Mouse (Mus musculus): ENCODE measurements at regions not wholly inside any gene's neighbourhood (a gene's known extent, or its start where the extent isn't known, plus 50 kb on each side); places are given as distances from the start of the nearest gene placed in this dataset.
A peak's percentile ranks its signal among the peaks of the same experiment; 100 is the strongest.

DNA sequence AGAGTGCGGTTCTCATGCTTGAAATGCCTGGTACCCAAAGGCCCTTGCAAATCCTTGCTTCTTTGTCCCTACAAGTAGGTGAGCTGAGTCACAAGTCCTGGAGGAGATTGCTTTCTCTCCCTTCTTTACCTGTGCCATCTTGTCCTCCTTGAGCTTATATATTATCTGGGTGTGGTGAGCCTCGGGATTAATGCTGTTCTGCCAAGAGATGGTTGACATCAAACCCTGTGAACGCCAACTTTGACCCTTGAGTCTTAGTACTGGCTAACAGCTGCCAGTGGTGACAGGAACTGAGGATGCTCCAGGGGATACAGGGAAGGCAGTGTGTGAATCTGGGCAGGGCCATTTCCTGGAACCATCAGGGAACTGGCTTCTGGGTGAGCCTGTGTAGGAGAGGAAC is 1160.5 kb upstream of the A1bg start:
- no peak for ATAC-seq (replicated peaks; ENCODE audit: poor library complexity)

DNA sequence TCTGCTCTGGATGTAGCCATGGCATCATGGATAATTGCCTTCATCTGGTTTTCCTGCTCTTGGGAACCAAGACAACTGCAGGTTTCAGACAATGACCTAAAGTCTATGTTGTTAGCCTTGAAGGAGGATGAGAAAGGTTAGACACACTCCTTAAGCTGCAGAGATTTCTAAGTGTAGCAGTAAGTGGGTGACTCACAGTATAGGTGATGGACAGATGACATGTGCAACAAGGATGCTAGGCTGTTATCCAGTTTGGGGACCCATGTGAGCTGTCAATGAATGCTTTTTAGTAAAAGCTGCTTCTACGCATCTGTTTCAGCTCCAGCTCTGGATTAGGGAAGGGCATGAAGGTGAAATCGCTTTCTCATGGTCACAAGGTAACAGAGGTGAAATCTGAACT is 1159.7 kb upstream of the A1bg start:
- no peak for ATAC-seq (replicated peaks; ENCODE audit: poor library complexity)

DNA sequence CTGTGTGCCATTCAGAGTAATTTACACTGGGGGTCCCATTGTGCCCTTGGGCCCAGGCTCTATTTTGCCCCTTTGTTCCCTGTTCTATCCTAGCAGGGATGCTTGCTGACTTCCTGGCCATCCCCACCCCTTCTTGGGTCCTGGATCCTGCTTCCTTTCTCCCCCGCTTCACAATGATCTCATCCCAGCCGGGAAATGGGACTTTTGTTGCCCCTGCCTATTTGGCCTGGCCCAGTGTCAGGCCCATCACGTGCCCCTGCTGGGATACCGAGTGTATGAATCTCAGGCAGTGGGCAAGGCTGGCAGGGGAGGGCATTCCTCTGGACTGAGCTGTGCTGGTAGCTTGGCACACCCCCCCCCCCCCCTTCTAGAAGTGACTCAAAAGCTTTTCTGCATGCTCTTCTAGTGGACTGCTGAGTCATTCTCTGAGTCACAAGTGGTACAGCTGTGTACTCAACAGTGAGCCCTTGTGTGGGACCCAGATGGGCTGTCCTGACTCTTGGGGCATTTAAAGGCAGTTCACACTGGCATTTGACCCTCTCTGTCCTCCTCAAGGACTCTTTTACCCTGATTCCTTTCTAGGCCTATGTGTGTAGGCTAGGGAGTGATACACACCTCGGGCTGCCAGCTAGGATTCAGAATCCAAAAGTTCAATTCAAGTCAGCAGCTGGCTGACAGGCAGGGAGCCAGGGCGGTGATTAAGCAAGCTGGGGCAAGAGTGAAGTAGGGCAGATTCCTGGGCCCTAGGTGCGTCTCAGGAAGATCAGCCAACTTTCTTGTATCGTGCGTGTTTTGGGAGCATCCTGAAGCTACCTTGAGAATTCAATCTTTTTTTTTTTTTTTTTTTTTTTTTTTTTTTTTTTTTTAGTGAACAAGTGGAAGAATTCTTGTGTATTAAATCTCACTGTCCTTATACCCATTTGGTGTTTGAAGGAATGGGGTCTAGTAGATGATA is 1156.6 kb upstream of the A1bg start:
- peak; percentile 79 for ATAC-seq (replicated peaks; ENCODE audit: poor library complexity)

DNA sequence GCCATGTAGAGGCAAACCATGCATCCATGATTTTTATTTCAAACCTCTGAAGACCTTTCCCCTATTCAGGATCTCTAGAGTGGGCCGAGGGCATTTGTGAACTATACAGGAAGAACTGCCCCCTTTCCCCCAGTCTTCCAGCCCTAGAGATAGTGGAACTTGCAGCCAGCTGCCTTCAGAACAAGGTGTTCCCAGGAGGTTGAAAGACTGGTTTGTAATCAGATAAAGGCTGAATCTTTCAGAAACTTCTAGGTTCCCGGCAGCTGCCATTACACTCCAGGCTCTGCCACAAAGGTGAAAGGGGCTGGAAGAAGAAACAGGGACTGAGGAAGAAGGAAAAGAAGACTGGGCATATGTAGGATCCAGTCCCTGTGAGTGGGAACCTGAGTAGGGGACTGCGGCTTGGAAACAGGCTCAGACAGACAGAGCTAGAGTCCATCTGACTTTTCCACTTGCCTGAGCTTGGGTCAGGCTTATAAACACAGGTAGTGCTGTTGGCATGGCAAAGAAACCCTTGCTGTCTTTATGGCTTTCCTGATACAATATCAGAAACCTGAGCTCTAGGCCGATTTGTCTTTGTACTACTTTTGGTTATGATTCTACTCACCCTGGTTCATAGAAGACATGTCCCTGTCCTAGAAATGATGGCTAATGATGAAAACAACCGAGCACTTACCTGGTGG is 1153.9 kb upstream of the A1bg start:
- no peak for ATAC-seq (replicated peaks; ENCODE audit: poor library complexity)

DNA sequence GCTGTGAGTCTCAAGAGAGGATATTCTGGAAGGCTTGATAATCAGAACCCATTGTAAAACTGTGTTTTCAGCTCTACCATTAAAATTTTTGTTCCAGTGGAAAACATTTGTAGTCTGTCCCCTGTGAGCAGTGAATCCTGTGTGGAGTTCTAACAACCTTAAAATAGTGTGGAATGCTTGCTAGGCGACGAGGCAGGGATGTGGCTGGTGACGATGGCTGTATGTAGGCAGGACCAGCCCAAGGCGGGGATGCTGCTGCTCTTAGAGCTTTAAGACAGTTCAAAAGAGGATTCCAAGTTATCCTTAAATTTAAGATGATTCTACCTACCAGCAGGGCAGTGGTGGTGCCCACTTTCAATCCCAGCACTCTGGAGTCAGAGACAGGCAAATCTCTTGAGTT is 1151.9 kb upstream of the A1bg start:
- ATAC-seq (replicated peaks; ENCODE audit: poor library complexity) = no peak

DNA sequence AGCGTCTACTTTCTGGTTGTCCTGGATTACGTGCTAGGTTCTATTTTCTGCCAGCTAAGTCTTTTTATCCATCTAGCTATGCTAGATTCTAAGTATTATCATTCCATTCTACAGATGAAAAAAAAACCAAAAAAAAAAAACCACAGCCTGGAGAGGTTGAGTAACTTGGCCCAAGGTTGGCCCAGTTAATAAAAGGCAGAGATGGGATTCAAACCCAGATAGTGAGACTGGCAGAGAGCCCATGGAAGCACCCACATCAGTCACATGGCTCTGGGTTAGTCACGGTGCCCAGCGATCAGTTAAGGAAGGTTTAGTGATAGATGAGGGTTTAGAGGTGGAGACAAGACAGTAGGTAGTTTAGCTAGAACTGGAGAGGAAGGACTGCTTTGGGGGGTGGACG is 1150.8 kb upstream of the A1bg start:
- ATAC-seq (replicated peaks; ENCODE audit: poor library complexity) = peak; percentile 61

DNA sequence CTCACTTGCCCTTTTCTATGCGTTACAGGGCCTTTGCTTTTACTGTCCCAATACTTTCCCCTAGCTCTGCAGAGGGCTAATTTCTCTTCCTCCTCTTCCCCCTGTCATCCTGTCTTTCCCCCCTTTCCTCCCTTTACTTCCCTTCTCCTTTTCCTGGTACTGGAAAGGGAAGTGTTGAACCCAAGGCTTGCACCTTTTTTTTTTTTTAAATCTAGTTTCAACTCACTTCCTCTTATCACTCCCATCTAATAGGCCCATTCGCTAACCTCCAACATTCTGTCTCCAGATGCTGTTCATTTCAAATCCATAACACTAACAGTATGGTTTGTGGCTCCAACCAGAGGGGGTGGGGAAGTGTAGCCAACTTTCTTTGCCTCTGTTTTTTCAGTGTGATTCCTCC is 1148.5 kb upstream of the A1bg start:
- ATAC-seq (replicated peaks; ENCODE audit: poor library complexity) = peak; percentile 20; the same call in 1 of the 2 replicates

DNA sequence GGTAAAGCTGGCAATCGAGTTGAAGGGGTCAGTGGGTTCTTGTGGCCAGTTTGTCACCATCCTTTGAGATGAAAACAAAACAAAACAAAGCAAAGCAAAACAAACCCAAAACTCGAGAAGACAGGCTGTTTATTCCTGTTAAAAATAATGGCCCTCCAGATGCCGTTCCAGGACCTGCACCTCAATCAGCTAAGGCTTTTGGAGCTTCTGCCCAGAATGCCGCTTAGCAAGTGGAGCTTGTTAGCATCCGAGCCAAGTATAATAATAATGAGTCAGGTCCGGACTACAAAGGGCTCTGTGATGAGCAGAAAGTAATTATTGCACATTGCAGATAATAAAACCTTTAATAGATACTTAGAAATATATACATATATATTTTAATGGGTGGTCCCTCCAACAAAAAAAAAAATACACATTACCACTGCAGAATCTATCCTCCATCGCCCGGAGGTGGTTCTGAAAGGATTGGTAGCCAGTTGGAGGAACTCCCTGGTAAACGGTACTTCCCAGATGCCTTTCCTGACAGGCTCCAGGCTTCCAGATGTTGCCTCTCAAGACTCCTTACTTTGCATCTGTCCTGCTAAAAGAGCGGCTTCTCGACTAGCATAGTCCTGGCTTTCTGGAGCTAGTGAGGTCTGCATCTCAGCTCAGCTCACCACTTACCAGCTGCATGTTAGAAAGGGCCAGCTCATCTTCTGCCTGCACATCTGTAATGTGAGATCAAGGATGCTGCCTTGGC is 1145.8 kb upstream of the A1bg start:
- ATAC-seq (replicated peaks; ENCODE audit: poor library complexity) = no peak

DNA sequence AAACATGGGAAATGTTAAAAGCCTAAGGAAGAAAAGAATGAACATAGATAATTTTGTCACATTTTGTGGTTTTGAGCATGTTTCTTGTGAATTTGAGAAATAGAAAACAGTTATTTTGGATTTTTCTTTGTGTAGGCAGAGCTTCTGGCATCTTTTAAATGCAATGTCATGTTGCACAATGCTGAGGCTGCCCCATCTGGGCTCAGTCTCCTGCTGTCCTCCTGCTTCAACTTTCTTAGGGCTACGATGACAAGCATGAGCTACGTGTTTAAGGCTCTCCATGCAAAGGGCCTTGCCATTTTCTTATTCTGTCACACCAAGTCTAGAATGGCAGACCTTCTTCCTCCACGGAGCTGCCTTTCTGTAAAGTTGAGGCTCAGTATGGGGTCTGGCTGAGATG is 1141.6 kb upstream of the A1bg start:
- ATAC-seq (replicated peaks; ENCODE audit: poor library complexity) = no peak

DNA sequence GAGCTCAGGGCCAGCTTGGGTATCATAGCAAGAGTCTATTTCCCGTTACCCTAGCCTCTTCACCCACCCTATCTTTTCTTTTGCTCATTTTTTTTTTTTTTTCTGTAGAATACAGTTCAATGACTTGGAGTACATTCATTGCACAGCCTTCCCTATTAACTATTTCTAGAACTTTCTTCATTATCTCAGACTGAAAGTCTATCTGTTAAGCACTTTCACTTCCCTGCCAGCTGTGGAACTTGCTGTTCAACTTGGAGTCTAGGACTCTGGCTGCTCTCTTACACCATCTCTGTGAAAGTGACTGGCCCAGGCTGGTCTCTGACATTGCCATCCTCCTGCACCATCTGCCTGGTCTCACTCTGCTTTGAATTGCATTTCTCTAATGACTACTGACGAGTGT is 1134.6 kb upstream of the A1bg start:
- ATAC-seq (replicated peaks; ENCODE audit: poor library complexity) = peak; percentile 72

DNA sequence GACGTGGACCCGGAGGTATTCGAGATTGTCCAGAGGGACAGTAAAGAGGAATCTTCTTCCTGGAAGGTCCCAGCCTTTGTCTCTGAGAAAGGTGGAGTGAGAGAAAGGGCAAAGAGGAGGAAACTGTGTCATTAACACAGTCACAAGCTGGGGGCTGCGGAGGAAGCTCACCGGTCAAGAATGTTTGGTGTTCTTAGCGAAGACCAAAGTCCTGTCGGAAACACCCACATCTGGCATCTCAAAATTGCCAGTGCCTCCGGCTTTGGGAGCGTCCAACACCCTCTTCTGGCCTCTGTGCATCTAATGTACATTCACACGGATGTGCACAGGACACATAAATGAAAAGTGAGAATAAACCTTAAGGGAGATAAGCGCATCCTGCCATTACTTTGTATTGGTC is 1134.1 kb upstream of the A1bg start:
- no peak for ATAC-seq (replicated peaks; ENCODE audit: poor library complexity)

DNA sequence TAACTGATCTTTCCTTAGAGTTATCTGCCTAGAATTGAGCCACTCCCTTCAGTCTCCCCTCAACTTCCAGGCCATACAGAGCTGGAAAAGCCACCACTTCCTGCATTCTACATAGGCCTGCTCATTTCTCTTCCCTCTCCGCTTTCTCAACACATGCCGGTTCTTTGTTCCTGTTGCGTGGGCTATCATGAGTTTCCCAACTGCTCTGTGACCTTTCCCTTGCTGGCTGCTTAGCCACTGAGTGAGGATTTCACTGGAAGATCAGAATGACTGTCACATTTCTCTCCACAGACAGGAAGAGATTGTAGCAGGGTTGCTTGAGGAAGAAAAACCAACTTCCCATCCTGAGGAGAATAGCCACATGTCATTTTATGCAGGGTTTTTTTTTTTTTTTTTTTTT is 1133.6 kb upstream of the A1bg start:
- peak; percentile 88 for ATAC-seq (replicated peaks; ENCODE audit: poor library complexity)

DNA sequence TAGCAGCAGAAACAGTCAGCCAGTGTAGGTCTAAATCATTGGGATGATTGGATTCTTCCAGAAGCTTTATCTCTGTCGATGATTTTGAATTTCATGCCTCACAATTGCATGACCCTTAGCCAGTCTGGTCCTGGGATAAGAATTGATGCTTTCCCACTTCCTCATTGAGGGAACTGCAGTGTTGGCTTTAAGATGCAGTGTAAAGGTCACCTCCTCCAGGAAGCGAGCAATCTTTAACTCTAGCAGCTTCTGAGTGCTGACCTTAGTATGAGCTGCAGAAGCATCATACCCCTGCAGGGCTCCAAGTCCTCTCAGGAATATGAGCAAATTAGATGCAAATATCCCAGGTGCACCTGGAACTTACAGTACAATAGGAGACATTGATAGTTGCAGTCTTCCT is 1132.2 kb upstream of the A1bg start:
- no peak for ATAC-seq (replicated peaks; ENCODE audit: poor library complexity)

DNA sequence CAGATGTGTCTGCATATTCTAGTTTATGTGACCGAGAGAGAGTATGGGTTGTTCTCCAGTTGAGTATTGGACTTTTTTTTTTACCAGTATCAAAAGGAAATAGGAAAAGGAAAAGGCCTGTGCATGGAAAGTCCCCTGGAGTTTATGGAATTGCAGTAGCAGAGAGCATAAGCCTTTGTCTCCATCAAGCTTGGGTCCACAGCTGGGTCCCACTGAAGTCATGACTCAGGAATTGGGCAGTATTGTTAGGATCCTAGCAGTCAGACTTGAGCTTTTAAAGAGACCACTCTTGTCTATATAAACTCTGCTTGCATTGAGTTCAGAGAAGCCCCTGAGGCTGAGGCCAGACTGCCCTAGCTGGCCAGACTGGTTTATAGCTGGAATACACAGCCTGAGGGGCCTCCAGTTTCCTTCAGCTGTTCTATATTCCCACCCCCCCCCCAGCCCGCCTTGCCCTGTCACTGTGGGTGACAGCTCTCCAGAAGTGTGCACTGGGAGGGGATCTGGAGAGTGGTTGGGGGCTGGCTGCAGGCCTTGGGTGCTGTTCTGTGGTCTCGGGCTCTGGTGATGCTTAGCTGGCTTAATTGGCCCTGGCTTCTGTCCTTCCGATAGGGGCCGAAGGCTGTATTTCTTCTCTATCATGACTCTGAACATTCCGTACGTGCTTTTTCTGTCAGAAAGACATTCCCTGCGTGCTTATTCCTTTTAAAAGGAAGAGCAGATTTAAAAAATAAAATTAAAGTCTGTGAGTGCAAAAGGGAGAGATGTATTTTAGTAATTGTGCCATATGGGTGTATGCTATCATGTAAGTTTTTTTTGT is 1130.8 kb upstream of the A1bg start:
- ATAC-seq (replicated peaks; ENCODE audit: poor library complexity) = no peak

DNA sequence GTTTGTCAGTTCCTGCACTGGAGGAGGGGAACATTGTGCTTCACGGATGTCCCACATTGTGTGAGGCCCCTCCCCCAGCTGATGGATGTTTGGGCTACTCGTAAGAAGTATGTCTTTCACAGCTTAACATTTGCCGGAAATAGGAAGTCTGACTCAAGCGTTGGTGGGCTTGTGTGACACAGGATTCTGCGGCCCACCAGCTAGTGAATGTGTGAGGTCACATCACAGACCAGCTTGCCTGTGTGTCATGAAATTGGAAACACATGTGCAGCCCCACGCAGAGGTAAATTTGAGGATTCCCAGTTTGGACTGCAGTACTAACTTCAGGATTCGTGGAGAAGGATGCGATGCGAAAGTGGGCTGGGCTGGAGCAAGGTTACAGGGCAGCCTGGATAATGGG is 1126.6 kb upstream of the A1bg start:
- no peak for ATAC-seq (replicated peaks; ENCODE audit: poor library complexity)

DNA sequence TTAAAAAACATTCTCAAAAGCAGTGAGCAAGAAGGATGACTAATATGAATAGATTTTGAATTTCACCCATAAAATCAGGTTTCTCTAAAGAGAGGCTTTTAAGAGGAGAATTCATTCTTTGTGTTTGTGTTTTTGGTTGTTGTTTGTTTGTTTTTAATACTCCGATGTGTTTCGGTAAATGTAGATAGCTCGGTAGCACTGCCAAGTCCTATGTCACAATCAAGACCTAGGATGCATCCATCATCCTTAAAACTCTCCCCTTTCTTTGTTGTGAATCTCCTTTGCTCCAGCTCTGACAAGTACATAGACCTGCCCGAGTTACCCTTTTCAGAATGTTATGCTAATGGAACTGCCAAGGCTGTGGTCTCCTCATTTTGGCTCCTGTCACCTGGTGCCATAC is 1126.2 kb upstream of the A1bg start:
- ATAC-seq (replicated peaks; ENCODE audit: poor library complexity) = no peak

DNA sequence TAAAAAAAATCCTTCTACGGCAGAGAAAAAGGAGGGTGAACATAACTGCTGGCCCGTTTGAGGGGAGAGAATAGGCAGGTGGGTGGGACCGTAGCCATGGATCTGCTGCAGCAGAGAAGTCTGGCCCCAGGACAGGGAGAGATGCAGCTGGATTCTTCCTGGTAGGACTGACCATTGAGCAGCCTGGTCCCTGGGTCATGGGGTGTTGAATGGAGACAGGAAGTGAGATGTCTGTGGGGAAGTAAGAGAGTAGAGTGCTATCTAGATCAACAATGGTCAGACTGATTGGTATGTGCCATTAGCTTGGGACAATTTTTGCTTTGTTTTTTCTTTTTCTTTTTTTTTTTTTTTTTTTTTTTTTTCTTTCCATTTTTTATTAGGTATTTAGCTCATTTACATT is 1123.5 kb upstream of the A1bg start:
- ATAC-seq (replicated peaks; ENCODE audit: poor library complexity) = peak; percentile 42; the same call in 1 of the 2 replicates

DNA sequence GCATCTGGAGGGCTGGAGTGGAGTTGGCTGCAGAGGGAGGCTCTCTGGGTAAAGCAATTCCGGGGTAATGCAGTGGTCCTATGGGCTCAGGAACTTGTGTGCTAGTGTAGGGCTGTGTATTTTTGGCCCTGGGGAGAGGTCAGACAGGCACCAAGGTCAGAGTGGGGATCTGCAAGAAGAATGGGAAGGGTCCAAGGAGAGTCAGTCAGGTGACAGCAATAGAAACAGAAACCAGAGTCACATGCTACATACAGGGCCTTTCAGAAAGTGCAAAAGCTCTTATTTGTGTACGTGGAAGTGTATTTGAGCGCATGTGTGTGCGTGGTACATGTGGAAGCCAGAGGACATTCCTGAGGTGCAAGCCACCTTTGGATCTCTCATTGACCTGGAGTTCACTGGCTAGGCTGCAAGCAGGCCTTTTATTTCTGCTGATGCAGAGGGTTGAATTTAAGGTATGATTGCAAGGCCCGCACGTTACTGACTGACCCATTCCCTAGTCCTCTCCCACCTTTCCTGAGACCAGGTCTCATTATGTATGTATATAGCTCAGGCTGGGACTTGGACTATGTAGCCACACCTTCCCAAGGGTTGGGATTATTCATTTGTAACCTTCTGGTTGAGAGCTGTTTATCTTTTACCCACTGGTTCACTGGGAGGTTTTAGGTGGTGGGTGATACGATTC is 1122.0 kb upstream of the A1bg start:
- no peak for ATAC-seq (replicated peaks; ENCODE audit: poor library complexity)

DNA sequence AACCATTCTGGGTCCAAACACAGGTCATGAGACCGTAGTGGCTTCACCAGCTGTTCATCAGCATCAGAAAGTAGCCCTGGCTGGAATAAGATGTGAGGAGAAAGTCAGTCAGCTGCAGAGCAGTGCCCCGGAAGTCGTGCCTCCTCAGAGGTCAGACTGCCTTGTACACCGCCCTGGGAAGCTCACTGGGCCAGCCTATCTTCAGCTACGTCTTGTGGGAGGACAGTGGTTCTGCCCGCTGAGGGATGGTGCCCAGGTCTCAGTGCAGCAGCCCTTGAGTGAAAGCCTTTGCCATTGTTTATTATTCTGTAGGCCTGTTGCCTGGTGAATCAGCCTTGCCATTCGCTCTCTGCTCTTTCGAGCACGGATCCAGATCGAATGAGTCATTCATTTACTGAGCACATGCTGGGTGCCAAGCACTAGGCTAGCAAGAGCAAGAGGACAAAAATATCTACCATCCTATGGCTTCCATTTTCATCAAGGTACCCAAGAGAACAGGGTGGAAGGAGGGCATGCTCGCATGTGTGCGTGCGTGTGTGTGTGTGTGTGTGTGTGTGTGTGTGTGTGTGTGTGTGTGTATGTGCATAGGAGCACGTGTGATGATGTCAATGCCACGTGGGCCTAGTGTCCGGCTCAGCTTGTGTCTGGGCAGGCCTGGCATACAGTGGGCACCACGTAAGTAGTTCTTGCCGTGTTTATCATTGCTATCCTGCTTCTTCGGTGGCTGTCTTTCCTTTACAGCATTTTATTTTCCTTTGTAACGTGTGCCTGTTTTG is 1121.0 kb upstream of the A1bg start:
- no peak for ATAC-seq (replicated peaks; ENCODE audit: poor library complexity)

Measured in megakaryocyte progenitor cell, adult 5-6 weeks (primary cell).